Mouse (Mus musculus) megakaryocyte, embryonic 14.5 days (primary cell): ENCODE measurements at regions not wholly inside any gene's neighbourhood (a gene's known extent, or its start where the extent isn't known, plus 50 kb on each side); places are given as distances from the start of the nearest gene placed in this dataset.

ENCODE experiments used
- H3K27me3 ChIP-seq: replicated peaks from 2 replicates; pipeline ENCODE3; 2012; ENCODE audit warnings: inconsistent platforms
- H3K36me3 ChIP-seq: replicated peaks from 2 replicates; pipeline ENCODE3; 2012; ENCODE audit warnings: low read length, inconsistent platforms, mixed read lengths
- H3K4me1 ChIP-seq: 2 replicates; pipeline ENCODE4 v1.6.1; 2012; ENCODE audit warnings: inconsistent platforms
- H3K4me3 ChIP-seq: replicated peaks from 2 replicates; pipeline ENCODE3; 2012; ENCODE audit warnings: moderate library complexity, mild to moderate bottlenecking, inconsistent platforms
- H3K9me3 ChIP-seq: 2 replicates; pipeline ENCODE4 v1.6.1; 2012; ENCODE audit warnings: inconsistent platforms
- FLI1 ChIP-seq: IDR thresholded peaks from 2 replicates; pipeline ENCODE4 v1.6.1; 2012; ENCODE audit warnings: low read length, inconsistent platforms, mixed read lengths
- GATA1 ChIP-seq: IDR thresholded peaks from 3 replicates; pipeline ENCODE4 v1.6.1; 2012; ENCODE audit warnings: mixed read lengths, low read length, inconsistent platforms, borderline replicate concordance

DNA sequence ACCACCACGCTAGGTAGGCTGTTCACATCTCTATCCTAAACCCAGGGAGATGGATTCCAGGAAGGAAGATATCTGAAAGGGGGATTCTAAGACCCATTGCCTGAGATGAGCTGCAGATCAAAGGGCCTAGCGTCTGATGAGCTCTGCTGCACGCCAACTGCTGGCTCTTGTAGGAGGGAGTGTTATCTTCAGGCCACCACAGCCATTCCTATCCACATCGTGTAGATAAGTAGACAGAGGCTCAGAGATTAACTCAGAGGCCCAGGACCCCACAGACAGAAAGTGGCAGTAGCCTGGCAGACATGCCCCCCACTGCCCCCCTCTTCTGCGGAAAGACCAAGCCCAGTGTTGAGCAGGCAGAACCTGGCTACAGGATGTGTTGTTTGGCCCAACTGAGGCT lies 61.6 kb upstream of the Tle3 start:
- no peaks in the 10 kb centered on the region for H3K4me1 ChIP-seq
- peaks cover 3% of the 10 kb centered on the region; the same call in 1 of the 2 replicates for H3K9me3 ChIP-seq
- no peaks in the 10 kb centered on the region for H3K36me3 ChIP-seq
- TF ChIP-seq GATA1 (no peak), FLI1 (no peak)
- peaks cover 91% of the 10 kb centered on the region for H3K27me3 ChIP-seq
- no peak overlapping the region for H3K4me3 ChIP-seq

DNA sequence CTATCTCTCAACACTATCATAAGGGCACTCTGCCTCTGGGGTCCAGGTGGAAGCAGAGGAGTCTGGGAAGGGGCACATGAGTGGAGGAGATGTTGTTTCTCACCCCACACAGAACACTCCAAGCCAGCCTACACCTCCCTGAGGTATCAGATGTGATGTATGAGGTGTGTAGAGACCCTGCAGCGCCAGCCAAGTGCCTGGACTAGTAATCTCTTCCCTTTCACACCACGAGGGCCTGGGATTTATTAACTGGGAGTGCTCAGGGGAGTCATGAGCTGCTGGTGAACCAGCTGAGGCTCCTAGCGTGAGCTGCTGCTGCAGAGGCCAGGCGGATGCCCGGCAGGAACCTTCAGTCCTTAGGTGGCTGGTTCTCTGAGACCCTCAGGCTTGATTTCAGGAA lies 60.6 kb upstream of the Tle3 start:
- H3K9me3 ChIP-seq: no peaks in the 10 kb centered on the region
- H3K36me3 ChIP-seq: no peaks in the 10 kb centered on the region
- TF ChIP-seq GATA1 (no peak), FLI1 (no peak)
- peaks cover 94% of the 10 kb centered on the region for H3K27me3 ChIP-seq
- no peak overlapping the region for H3K4me3 ChIP-seq
- no peaks in the 10 kb centered on the region for H3K4me1 ChIP-seq

DNA sequence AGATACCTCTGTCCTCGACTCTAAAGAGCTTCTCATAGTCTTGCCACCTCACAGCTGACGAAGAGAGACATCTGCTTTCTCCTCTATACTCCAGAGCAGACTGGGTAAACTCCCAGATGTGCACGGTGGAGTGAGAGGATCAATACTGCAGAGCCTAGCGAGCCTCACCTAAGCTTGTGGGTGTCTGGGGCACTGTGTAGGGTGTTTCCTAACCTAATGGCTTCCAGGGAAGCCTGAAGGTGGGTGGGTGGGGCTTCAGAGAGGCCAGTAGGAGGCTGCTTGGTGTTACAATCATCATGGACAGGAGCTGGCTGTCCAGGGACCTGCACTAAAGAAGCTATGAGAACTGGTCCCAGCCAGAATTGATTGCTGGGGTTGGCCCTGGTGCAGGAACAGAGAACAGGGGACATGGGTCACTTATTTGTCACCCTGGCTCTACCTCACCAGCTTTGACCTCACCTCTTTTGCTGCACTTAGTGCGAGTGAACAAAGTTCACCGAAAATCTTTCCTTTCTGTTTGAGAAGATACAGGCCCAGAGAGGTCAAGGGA lies 57.5 kb upstream of the Tle3 start:
- Histone ChIP-seq H3K4me1 (no peaks in the 10 kb centered on the region), H3K4me3 (no peak overlapping the region), H3K36me3 (no peaks in the 10 kb centered on the region), H3K27me3 (peaks cover 99% of the 10 kb centered on the region), H3K9me3 (peaks cover 9% of the 10 kb centered on the region)
- TF ChIP-seq FLI1 (no peak), GATA1 (no peak)

DNA sequence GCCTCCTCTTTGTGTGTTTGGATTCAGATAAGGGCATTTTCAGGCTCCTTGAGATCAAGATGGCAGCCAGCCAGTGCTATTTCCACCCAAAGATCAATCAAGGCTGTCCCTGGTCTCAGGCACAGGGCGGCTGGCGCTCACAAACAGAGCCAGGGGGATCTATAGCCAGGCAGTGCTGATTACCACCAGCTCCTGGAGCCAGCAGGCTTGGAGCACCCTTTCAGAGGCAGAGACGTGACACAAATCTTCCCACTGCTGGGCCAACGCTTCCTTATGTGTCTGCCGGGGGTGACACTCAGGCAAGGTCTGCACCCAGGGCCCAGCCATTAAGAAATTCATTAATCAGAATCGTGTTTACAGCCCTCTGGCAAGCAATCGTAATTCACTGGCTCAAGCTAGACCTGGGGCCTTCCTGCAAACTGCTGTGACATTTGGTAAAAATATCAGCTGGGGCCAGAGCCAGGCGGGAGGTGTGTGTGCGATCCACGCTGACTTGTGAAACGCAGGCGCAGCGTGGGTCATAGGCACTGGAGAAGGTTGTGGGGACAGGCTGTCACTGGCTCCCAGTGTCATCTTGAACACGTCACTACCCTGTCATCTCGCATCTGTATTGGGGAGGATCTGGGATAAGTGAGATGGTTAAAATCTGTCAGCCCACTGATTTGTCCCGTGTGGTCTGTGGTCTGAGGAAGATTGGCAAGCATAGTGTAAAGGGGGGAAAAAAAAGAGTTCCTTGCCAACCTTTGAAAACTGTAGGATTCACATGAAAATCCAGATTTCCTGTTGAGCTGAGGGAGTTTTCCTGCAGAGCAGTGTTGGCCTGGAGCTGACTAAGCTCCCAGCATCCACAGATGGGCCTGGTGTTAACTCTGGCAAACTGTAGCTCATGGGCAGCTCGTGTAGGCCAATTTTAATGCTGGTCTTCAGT lies 56.5 kb upstream of the Tle3 start:
- peaks cover 99% of the 10 kb centered on the region for H3K27me3 ChIP-seq
- H3K4me3 ChIP-seq: no peak overlapping the region
- H3K4me1 ChIP-seq: no peaks in the 10 kb centered on the region

DNA sequence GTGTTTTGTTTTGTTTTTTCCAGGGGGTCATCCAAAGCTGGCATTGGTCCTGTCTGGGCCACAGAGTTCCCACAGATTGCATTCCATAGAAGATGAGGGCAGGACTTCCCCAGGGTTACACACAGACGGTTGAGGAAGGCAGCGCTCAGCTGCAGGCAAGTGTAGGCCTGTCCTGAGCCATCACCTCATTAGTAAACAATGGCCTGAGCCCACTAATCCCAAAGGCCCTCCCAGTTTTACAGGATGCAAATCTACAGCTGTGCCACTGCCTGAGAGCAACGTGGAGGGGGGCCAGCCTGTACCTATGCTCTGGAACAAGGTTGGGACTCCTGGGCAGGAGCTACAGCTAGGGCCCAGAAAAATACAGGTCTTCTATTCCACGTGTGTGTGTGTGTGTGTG lies 55.7 kb upstream of the Tle3 start:
- Histone ChIP-seq H3K27me3 (peaks cover 96% of the 10 kb centered on the region), H3K9me3 (peaks cover 10% of the 10 kb centered on the region), H3K36me3 (no peaks in the 10 kb centered on the region), H3K4me1 (peaks cover under 1% of the 10 kb centered on the region; the same call in 1 of the 2 replicates), H3K4me3 (no peak overlapping the region)
- TF ChIP-seq FLI1 (no peak), GATA1 (no peak)

More for the DNA sequence above, 56.5 kb upstream of the Tle3 start:
- Histone ChIP-seq H3K36me3 (no peaks in the 10 kb centered on the region), H3K9me3 (peaks cover 10% of the 10 kb centered on the region)
- TF ChIP-seq FLI1 (no peak), GATA1 (no peak)

DNA sequence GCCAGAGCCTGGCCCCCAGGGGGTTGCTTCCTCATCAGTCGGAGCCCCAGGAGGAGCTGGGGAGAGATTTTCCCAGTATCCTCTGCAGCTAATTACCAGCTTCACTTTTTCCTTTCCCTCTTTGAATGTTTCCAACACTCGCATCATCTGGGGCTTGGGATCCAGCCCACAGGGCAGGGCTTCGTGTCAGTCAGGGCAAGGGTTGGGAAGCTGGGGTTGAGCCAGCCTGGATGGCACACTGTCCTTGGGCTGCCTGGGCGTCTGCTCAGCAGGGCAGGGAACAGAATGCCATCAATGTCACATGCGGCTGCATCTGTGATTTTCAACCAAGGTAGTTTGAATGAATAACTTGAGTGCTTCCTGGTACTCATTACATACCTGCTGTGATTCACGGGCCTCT lies 52.4 kb upstream of the Tle3 start:
- TF ChIP-seq GATA1 (no peak), FLI1 (no peak)
- H3K9me3 ChIP-seq: peaks cover 10% of the 10 kb centered on the region
- no peaks in the 10 kb centered on the region for H3K36me3 ChIP-seq
- H3K27me3 ChIP-seq: peaks cover 94% of the 10 kb centered on the region
- H3K4me3 ChIP-seq: no peak overlapping the region
- H3K4me1 ChIP-seq: peaks cover 16% of the 10 kb centered on the region

DNA sequence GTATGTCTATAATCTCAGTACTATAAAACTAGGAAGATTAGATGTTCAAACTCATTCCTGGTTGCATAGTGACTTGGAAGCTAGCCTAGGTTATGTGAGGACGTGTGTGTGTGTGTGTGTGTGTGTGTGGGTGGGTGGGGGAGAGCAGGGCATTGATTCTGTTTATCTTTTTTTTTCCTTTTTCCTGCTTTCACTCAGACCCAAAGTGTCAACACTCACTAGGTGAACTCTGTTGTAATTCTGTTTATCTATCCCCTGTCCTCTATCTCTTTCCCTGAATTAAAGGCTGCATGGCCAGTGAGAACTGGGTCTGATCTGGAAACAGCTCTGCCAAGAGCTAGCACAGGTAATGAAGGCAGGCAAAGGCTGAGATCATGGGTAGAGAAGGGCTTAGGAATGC lies 50.9 kb upstream of the Tle3 start:
- H3K27me3 ChIP-seq: peaks cover 94% of the 10 kb centered on the region
- H3K4me1 ChIP-seq: peaks cover 21% of the 10 kb centered on the region
- H3K9me3 ChIP-seq: peaks cover 10% of the 10 kb centered on the region
- TF ChIP-seq GATA1 (no peak), FLI1 (no peak)
- H3K4me3 ChIP-seq: no peak overlapping the region
- no peaks in the 10 kb centered on the region for H3K36me3 ChIP-seq

DNA sequence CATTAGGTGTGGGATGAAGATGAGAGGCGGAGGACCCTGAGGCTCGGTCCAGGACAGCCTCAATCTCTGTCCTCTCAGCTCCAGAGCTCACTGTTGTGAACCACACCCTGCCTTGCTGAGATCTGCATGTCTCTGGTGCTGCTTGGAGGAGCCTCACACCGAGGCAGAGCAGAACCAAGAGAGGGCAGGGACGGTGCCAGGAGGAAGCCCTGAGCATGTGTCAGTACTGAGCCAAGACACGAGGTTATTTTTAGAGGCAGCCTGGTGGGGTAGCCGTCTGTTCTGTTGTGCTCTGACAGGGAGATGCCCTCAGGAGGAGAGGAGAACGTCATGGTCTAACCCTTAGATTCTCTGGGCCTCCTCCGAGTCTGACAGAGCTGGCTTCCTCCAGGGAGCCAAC lies 50.3 kb upstream of the Tle3 start:
- Histone ChIP-seq H3K27me3 (peaks cover 95% of the 10 kb centered on the region), H3K9me3 (peaks cover 10% of the 10 kb centered on the region), H3K4me1 (peaks cover 21% of the 10 kb centered on the region), H3K4me3 (peak overlapping the region; percentile 21), H3K36me3 (no peaks in the 10 kb centered on the region)
- no peak for TF ChIP-seq GATA1
- TF ChIP-seq FLI1: no peak

DNA sequence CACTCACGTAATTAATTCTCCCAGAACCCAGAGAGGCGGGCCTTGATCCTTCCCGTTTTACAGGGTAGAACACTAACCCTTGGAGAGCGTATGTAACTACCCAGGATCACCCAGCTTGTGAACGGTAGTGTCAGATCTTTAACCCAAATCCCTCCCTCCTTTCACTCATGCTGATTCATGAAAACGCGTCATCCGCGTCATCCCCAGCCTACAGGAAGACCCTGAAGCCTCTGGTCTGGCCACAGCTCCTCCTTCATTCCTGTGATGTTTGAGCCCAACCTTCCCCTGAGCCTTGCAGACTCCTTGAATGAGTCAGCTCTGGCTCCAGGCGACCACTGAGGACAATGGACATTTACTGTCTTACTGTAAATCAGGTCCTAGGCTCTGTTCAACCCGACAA lies 49.8 kb upstream of the Tle3 start:
- no peak overlapping the region for H3K4me3 ChIP-seq
- no peaks in the 10 kb centered on the region for H3K36me3 ChIP-seq
- peaks cover 21% of the 10 kb centered on the region for H3K4me1 ChIP-seq
- peaks cover 10% of the 10 kb centered on the region for H3K9me3 ChIP-seq
- TF ChIP-seq FLI1: no peak
- TF ChIP-seq GATA1: no peak
- peaks cover 95% of the 10 kb centered on the region for H3K27me3 ChIP-seq
